Mouse (Mus musculus) lung, postnatal 36 days (tissue): ENCODE data around the gene Trem1.

ENCODE experiments used
- DNase-seq: peaks from one replicate; pipeline ENCODE4 v3.0.0; 2022; ENCODE audit warnings: mixed read lengths

Gene Trem1

GRCm38 (mm10) chr17:48269833-48270232, 37.3 kb downstream of the Trem1 start:
- DNase-seq: no peak

- DNase-seq: no peak
These were observed 39.6 kb downstream of the Trem1 start for GRCm38 (mm10) chr17:48272158-48272557.

- no peak for DNase-seq
These were observed 40.0 kb downstream of the Trem1 start for GRCm38 (mm10) chr17:48272598-48272997.

- no peak for DNase-seq
These were observed 41.5 kb downstream of the Trem1 start for GRCm38 (mm10) chr17:48274098-48274497.

GRCm38 (mm10) chr17:48274885-48275284, 42.3 kb downstream of the Trem1 start:
- peak; percentile 91 for DNase-seq

GRCm38 (mm10) chr17:48275736-48276135, 43.2 kb downstream of the Trem1 start:
- no peak for DNase-seq

GRCm38 (mm10) chr17:48278381-48278780, 45.8 kb downstream of the Trem1 start:
- DNase-seq: no peak

GRCm38 (mm10) chr17:48279002-48279401, 46.4 kb downstream of the Trem1 start:
- no peak for DNase-seq

GRCm38 (mm10) chr17:48280943-48281738, 48.6 kb downstream of the Trem1 start:
- no peak for DNase-seq

GRCm38 (mm10) chr17:48281739-48282085, 49.1 kb downstream of the Trem1 start:
- no peak for DNase-seq

- no peak for DNase-seq
These were observed 54.2 kb downstream of the Trem1 start for GRCm38 (mm10) chr17:48286765-48287164.

GRCm38 (mm10) chr17:48287276-48287675, 54.7 kb downstream of the Trem1 start:
- peak; percentile 37 for DNase-seq

- no peak for DNase-seq
These were observed 61.1 kb downstream of the Trem1 start for GRCm38 (mm10) chr17:48293500-48294194.
